Comparison of ENCODE assay signal across 19 mouse cellular contexts in genomic region chr6:148515105-148515504, GRCm38 (mm10).
DNase-seq lines count a peak whose midpoint lies in the region; ATAC-seq and TF ChIP-seq lines count a peak whose summit lies in the region.
"Had no signal": no experiment of that assay in that cellular context is flagged by ENCODE, and none has a peak within 500 bp of the region (broad histone marks: within the 10 kb centered on the region; RNA-seq: fewer than 3 reads in every experiment).

No protein-coding gene starts in this region.

- H3K9me3 ChIP-seq in liver, embryonic 11.5 days (ENCODE audit: control insufficient read depth, low read length), result no peaks in the 10 kb centered on the region
- no peaks in the 10 kb centered on the region for H3K9me3 ChIP-seq in liver, postnatal 0 days (ENCODE audit: low read length)
- no peaks in the 10 kb centered on the region for H3K9me3 ChIP-seq in hindbrain, embryonic 16.5 days (ENCODE audit: control insufficient read depth, low read length)
- no peaks in the 10 kb centered on the region for H3K9me3 ChIP-seq in hindbrain, postnatal 0 days (ENCODE audit: low read length)
- H3K9me3 ChIP-seq in liver, embryonic 16.5 days (replicated peaks; ENCODE audit: control insufficient read depth, low read length), result no peaks in the 10 kb centered on the region
- H3K9me3 ChIP-seq: embryonic facial prominence, embryonic 13.5 days; forebrain, embryonic 12.5 days; heart, embryonic 10.5 days had no signal

- DNase-seq in liver, embryonic 11.5 days (ENCODE audit: low spot score), result no peak
- no peak for DNase-seq in liver, postnatal 0 days
- peak; percentile 21 for DNase-seq in hindbrain, postnatal 0 days (ENCODE audit: low spot score)
- no peak for DNase-seq in layer of hippocampus, postnatal 14 days (ENCODE audit: low spot score in 2 of 2)
- DNase-seq: adrenal gland, adult 2 months; adrenal gland, postnatal 25 days; cerebellum, adult 18-20 months; cerebellum, adult 9-11 months; cerebellum, postnatal 36 days; gastrocnemius, postnatal 10 days; heart, adult 18-20 months; heart, postnatal 10 days; heart, postnatal 4 days had no signal

- 87% methylated on average over 6 of the region's 6 CpGs for WGBS in liver, embryonic 11.5 days
- 86% methylated on average over 6 of the region's 6 CpGs for WGBS in liver, postnatal 0 days (ENCODE audit: insufficient replicate concordance)
- WGBS in hindbrain, embryonic 16.5 days, result 74% methylated on average over 6 of the region's 6 CpGs
- WGBS in hindbrain, postnatal 0 days, result 79% methylated on average over 6 of the region's 6 CpGs
- 81% methylated on average over 6 of the region's 6 CpGs for WGBS in liver, embryonic 16.5 days (ENCODE audit: insufficient replicate concordance)

- H3K4me2 ChIP-seq in liver, embryonic 11.5 days, result peak overlapping the region; percentile 2; the same call in 1 of the 2 replicates
- no peak overlapping the region for H3K4me2 ChIP-seq in liver, postnatal 0 days (ENCODE audit: low read depth, low read length)
- H3K4me2 ChIP-seq in hindbrain, embryonic 16.5 days (ENCODE audit: low read length), result no peak overlapping the region
- H3K4me2 ChIP-seq in hindbrain, postnatal 0 days (ENCODE audit: low read depth, low read length), result no peak overlapping the region
- no peak overlapping the region for H3K4me2 ChIP-seq in liver, embryonic 16.5 days (ENCODE audit: low read depth, low read length)
- H3K4me2 ChIP-seq: embryonic facial prominence, embryonic 13.5 days; forebrain, embryonic 12.5 days had no signal

- no peak for TF ChIP-seq CTCF in liver, postnatal 0 days (IDR thresholded peaks at IDR 0.05; ENCODE audit: low read depth)
- TF ChIP-seq CTCF in hindbrain, postnatal 0 days (IDR thresholded peaks at IDR 0.05; ENCODE audit: low read depth), result no peak

- H3K4me3 ChIP-seq in liver, embryonic 11.5 days (ENCODE audit: low read depth, low read length), result no peak overlapping the region
- H3K4me3 ChIP-seq in liver, postnatal 0 days (ENCODE audit: low read depth, low read length), result no peak overlapping the region
- H3K4me3 ChIP-seq in hindbrain, embryonic 16.5 days (ENCODE audit: low read length), result no peak overlapping the region
- no peak overlapping the region for H3K4me3 ChIP-seq in hindbrain, postnatal 0 days (ENCODE audit: low read length)
- H3K4me3 ChIP-seq in liver, embryonic 16.5 days (ENCODE audit: low read depth, low read length), result no peak overlapping the region
- H3K4me3 ChIP-seq: embryonic facial prominence, embryonic 13.5 days; forebrain, embryonic 12.5 days; heart, embryonic 10.5 days had no signal

- H3K4me1 ChIP-seq in liver, embryonic 11.5 days (replicated peaks; ENCODE audit: control insufficient read depth, insufficient read depth, low read length), result peaks cover 36% of the 10 kb centered on the region
- H3K4me1 ChIP-seq in liver, postnatal 0 days (ENCODE audit: insufficient read depth), result peaks cover 41% of the 10 kb centered on the region
- H3K4me1 ChIP-seq in hindbrain, embryonic 16.5 days (ENCODE audit: control insufficient read depth, insufficient read depth, low read depth, low read length), result no peaks in the 10 kb centered on the region
- no peaks in the 10 kb centered on the region for H3K4me1 ChIP-seq in hindbrain, postnatal 0 days (ENCODE audit: insufficient read depth, low read length)
- peaks cover 57% of the 10 kb centered on the region for H3K4me1 ChIP-seq in liver, embryonic 16.5 days (ENCODE audit: control insufficient read depth, low read depth, low read length)
- H3K4me1 ChIP-seq: embryonic facial prominence, embryonic 13.5 days; forebrain, embryonic 12.5 days had no signal

- H3K36me3 ChIP-seq in liver, embryonic 11.5 days (ENCODE audit: control insufficient read depth, insufficient read depth, low read length), result no peaks in the 10 kb centered on the region
- no peaks in the 10 kb centered on the region for H3K36me3 ChIP-seq in liver, postnatal 0 days (replicated peaks; ENCODE audit: insufficient read depth, low read length)
- H3K36me3 ChIP-seq in hindbrain, embryonic 16.5 days (ENCODE audit: control insufficient read depth, insufficient read depth, low read length), result no peaks in the 10 kb centered on the region
- H3K36me3 ChIP-seq in hindbrain, postnatal 0 days (ENCODE audit: insufficient read depth, low read length), result no peaks in the 10 kb centered on the region
- H3K36me3 ChIP-seq in liver, embryonic 16.5 days (ENCODE audit: control insufficient read depth, insufficient read depth), result no peaks in the 10 kb centered on the region
- H3K36me3 ChIP-seq: embryonic facial prominence, embryonic 13.5 days; forebrain, embryonic 12.5 days; heart, embryonic 10.5 days had no signal

- no peak for ATAC-seq in liver, embryonic 11.5 days (replicated peaks; ENCODE audit: low FRiP score)
- no peak for ATAC-seq in liver, postnatal 0 days
- ATAC-seq in hindbrain, embryonic 16.5 days, result 0 out of 2 replicates have a peak, but pooled peaks have one; percentile 42
- peak; percentile 32; the same call in 1 of the 2 replicates for ATAC-seq in hindbrain, postnatal 0 days
- no peak for ATAC-seq in liver, embryonic 16.5 days (ENCODE audit: low read depth)
- ATAC-seq: forebrain, embryonic 16.5 days had no signal

- TF ChIP-seq EP300 in liver, postnatal 0 days (IDR thresholded peaks at IDR 0.05; ENCODE audit: low read depth), result no peak

- no peaks in the 10 kb centered on the region for H3K27me3 ChIP-seq in liver, embryonic 11.5 days (replicated peaks; ENCODE audit: control insufficient read depth, insufficient read depth, low read length)
- no peaks in the 10 kb centered on the region for H3K27me3 ChIP-seq in liver, postnatal 0 days (ENCODE audit: insufficient read depth, low read length)
- no peaks in the 10 kb centered on the region for H3K27me3 ChIP-seq in hindbrain, embryonic 16.5 days (replicated peaks; ENCODE audit: control insufficient read depth, insufficient read depth, low read length)
- H3K27me3 ChIP-seq in hindbrain, postnatal 0 days (ENCODE audit: insufficient read depth, low read length), result no peaks in the 10 kb centered on the region
- no peaks in the 10 kb centered on the region for H3K27me3 ChIP-seq in liver, embryonic 16.5 days (ENCODE audit: control insufficient read depth, insufficient read depth, low read depth, low read length)
- H3K27me3 ChIP-seq: embryonic facial prominence, embryonic 13.5 days; forebrain, embryonic 12.5 days had no signal

- H3K9ac ChIP-seq in liver, embryonic 11.5 days (ENCODE audit: low read depth, low read length), result no peak overlapping the region
- H3K9ac ChIP-seq in liver, postnatal 0 days (replicated peaks), result no peak overlapping the region
- H3K9ac ChIP-seq in hindbrain, embryonic 16.5 days (ENCODE audit: low read depth, low read length), result no peak overlapping the region
- no peak overlapping the region for H3K9ac ChIP-seq in hindbrain, postnatal 0 days (replicated peaks; ENCODE audit: low read length)
- H3K9ac ChIP-seq in liver, embryonic 16.5 days (ENCODE audit: low read depth, low read length), result no peak overlapping the region
- H3K9ac ChIP-seq: embryonic facial prominence, embryonic 13.5 days; forebrain, embryonic 12.5 days had no signal

- H3K27ac ChIP-seq in liver, embryonic 11.5 days (ENCODE audit: low read depth, low read length), result peak overlapping the region; percentile 57
- no peak overlapping the region for H3K27ac ChIP-seq in liver, postnatal 0 days (ENCODE audit: low read depth)
- no peak overlapping the region for H3K27ac ChIP-seq in hindbrain, embryonic 16.5 days (ENCODE audit: low read depth, low read length)
- H3K27ac ChIP-seq in hindbrain, postnatal 0 days, result no peak overlapping the region
- H3K27ac ChIP-seq in liver, embryonic 16.5 days (ENCODE audit: low read length), result peak overlapping the region; percentile 72
- H3K27ac ChIP-seq: embryonic facial prominence, embryonic 13.5 days; forebrain, embryonic 12.5 days; heart, embryonic 10.5 days had no signal

Comparison
In these comparisons a context has a peak if more than half of its experiments do, and no peak if none do; other contexts are left out.
1. H3K27ac ChIP-seq: peak in liver, embryonic 11.5 days (single experiment) and liver, embryonic 16.5 days (single experiment); none in liver, postnatal 0 days (single experiment), hindbrain, embryonic 16.5 days (single experiment) and hindbrain, postnatal 0 days (single experiment).
2. ATAC-seq: peak in hindbrain, embryonic 16.5 days (single experiment) and hindbrain, postnatal 0 days (single experiment); none in liver, embryonic 11.5 days (single experiment), liver, postnatal 0 days (single experiment) and liver, embryonic 16.5 days (single experiment).